Mouse (Mus musculus): Measurements from ENCODE around the gene Tmsb10. TPM values are rescaled to one million over a fixed set of nuclear protein-coding genes. Genes with fewer than 3 reads are reported as not detected.

Gene Tmsb10
- total RNA-seq (2015; ENCODE audit: low replicate concordance) (283 and 289 TPM in 2 replicates), total RNA-seq (2017; ENCODE audit: low replicate concordance) (141 and 146 TPM in 2 replicates)

- no peak for ATAC-seq (replicated peaks; ENCODE audit: low FRiP score, poor library complexity, severe bottlenecking)
Measured at GRCm38 (mm10) chr6:72958662-72959071, at the start of gene Tmsb10. TSS of gene Tmsb10 (minus strand) at chr6:72958748.

DNA sequence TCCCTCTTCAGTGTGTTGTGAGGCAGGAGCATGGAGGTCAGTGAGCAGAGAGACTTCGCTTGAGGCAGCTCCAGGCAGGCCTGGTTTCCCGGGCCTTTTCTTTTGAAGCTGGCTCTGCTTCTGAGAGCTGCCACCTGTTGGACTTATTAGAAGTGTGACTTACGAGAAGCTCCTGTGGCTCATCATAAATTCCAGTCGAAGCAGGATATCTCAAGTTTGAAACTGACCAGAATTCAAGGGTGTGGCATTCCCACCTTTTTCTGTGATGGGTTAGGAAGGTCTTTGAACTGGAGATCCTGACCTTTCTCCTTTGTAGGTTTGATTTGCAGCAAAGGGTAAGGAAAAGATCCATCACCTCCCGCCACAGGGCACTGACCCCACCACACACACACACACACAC lies 45.1 kb upstream of the Tmsb10 start:
- ATAC-seq (replicated peaks; ENCODE audit: low FRiP score, poor library complexity, severe bottlenecking), result no peak

- ATAC-seq (replicated peaks; ENCODE audit: low FRiP score, poor library complexity, severe bottlenecking), result no peak
Measured at GRCm38 (mm10) chr6:73002391-73002790, 43.8 kb upstream of the Tmsb10 start.

DNA sequence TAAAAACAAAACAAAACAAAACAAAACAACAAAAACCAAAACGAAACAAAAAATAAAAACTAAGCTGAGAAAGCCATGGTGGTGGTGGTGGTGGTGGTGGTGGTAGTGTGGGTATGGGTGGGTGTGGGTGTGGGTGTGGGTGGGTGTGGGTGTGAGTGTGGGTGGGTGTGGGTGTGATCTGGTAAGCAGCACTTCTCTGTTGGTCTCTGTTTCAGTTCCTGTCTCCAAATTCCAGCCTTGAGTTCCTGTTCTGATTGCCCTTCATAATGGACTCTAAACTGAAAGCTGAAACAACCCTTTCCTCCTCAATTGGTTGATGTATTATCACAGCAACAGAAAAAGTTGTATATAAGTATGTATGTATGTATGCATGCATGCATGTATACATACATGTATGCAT lies 40.3 kb upstream of the Tmsb10 start:
- ATAC-seq (replicated peaks; ENCODE audit: low FRiP score, poor library complexity, severe bottlenecking), result no peak

GRCm38 (mm10) chr6:72993688-72994082 lies 35.1 kb upstream of the Tmsb10 start:
- no peak for ATAC-seq (replicated peaks; ENCODE audit: low FRiP score, poor library complexity, severe bottlenecking)

DNA sequence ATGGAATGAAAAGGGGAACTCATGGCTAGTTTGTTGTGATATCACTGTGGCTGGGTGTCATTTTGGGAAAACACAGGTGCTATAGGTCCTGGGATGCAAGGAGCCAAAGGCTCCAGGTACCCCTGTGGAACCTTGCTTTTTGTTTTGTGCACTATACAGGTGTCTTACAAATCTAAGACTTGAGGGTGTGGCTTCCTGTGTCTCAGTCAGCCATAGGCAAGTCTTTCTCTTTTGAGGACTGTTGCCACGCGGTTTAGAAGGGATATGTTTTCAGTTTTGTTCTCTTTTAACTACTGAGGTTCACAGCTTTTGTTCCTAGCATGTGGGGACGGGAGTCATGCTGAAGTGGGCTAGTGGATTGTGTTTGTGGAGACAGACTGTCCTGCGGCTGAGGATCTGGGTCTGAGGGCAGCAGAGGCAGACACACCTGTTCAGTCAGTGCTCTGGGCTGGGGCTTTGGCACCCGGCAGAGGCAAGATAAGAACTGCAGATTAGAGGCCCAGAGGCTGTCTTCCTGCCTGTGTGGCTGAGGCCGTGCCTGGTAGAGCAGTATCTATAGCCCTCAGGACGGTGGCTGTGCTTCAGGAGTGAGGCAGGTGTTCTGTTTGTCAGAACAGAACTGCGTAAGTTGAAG lies 34.6 kb upstream of the Tmsb10 start:
- no peak for ATAC-seq (replicated peaks; ENCODE audit: low FRiP score, poor library complexity, severe bottlenecking)

- no peak for ATAC-seq (replicated peaks; ENCODE audit: low FRiP score, poor library complexity, severe bottlenecking)
Measured at GRCm38 (mm10) chr6:72990206-72990605, 31.7 kb upstream of the Tmsb10 start.

DNA sequence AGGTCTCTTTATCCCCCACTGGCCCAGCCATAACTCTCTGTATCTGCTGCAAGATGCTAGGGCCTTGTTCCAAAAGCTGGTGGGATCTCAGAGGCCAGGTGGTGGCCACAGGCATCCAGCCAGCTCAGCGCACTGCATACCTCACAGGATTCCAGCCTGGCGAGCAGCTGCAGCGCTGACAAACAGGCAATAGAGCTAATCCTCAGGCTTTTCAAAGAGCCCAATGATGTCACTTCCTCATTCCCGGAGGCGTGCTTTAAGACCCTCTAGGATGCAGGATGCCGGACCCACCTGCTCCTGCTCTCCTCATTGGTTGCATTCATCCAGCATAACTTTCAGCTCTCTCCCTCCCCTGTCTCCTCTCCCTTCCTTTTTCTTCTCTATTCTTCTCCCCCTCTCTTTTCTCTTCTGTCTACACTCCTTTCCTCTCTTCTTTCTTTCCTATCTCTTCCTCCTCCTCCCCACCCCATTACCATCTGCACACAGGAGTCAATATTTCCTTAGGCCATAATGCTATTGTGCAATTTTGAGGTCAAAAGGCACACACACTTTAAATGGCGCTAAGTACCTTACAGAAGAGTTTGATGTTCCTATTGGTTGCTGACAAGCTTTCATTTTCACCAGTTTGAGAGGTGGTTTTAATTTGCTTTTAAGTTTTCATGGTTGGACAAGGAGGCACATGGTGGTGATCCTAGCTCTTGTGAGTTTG lies 30.6 kb upstream of the Tmsb10 start:
- ATAC-seq (replicated peaks; ENCODE audit: low FRiP score, poor library complexity, severe bottlenecking), result no peak

GRCm38 (mm10) chr6:72982506-72982905 lies 24.0 kb upstream of the Tmsb10 start:
- ATAC-seq (replicated peaks; ENCODE audit: low FRiP score, poor library complexity, severe bottlenecking), result no peak

DNA sequence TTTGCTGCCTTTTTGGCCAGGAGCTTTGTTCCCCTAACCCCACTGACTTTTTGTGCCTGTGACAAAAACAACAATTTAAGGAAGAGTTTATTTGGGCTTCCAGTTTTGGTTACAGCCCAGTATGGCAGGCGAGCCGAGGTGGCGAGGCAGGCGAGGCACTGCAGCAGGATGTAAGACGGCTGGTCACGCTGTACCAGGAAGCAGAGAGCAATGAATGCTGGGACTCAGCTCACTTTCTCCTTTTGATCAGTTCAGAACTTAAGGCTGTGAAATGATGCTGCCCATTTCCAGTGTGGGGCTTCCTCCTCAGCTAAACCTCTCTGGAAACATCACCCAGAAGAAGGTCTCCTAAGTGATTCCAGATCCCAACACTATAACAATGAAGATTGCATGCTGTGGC lies 23.3 kb upstream of the Tmsb10 start:
- ATAC-seq (replicated peaks; ENCODE audit: low FRiP score, poor library complexity, severe bottlenecking), result no peak

GRCm38 (mm10) chr6:72981124-72981651 lies 22.6 kb upstream of the Tmsb10 start:
- ATAC-seq (replicated peaks; ENCODE audit: low FRiP score, poor library complexity, severe bottlenecking), result no peak

GRCm38 (mm10) chr6:72976866-72977265 lies 18.3 kb upstream of the Tmsb10 start:
- no peak for ATAC-seq (replicated peaks; ENCODE audit: low FRiP score, poor library complexity, severe bottlenecking)

DNA sequence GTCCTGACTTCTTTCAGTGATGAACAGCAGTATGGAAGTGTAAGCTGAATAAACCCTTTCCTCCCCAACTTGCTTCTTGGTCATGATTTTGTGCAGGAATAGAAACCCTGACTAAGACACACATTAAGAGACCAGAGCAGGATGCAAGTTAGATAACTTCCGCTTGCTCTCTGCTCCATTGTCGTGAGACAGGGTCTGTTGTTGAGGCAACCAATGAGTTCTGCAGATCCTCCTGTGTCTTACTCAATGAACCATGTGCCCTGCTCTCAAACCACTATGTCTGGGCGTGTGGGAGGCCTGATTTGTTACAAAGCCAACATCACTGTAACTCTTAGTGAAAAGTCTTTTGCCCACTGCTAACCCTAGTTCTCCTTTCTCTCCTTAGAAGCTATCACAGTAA lies 12.5 kb upstream of the Tmsb10 start:
- ATAC-seq (replicated peaks; ENCODE audit: low FRiP score, poor library complexity, severe bottlenecking), result no peak

DNA sequence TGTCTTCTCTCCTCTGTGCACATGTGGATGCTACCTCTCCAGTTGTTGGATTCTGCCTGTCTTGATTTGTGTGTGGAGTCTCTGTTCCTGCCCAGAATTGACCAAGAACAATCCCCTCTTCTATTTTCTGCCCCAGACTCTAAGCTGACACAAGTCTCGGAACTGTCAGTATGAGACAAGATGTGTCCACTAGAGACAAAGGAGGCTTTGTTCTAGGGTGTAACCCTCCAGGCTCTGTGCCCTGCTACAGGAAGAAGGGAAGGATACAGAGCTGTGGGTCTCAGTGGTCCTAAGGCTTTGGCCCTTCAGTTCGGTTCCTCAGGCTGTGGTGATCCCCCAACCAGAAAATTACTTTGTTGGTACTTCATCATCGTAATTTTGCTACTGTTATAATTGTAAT lies 11.2 kb upstream of the Tmsb10 start:
- no peak for ATAC-seq (replicated peaks; ENCODE audit: low FRiP score, poor library complexity, severe bottlenecking)

GRCm38 (mm10) chr6:72965199-72965598 lies 6.7 kb upstream of the Tmsb10 start:
- ATAC-seq (replicated peaks; ENCODE audit: low FRiP score, poor library complexity, severe bottlenecking), result no peak

GRCm38 (mm10) chr6:72962281-72962741 lies 3.8 kb upstream of the Tmsb10 start:
- ATAC-seq (replicated peaks; ENCODE audit: low FRiP score, poor library complexity, severe bottlenecking), result no peak

DNA sequence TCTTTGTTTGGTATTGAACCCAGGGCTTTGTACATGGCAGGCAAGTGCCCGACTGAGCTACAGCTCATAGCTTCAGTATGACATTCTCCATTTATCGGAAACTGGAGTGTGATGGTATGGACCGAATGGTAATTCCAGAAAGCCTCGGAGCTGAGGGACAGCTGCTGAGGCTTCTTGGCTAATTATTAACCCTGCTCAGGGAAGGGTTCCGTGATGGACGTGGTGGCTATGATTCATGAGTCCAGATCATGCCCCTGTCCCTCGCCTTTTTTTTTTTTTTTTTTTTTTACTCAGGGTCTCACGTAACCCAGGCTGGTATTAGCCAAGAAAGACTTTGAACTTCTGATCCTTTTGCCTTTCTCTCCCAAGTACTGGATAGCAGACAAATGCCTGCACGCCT lies 3.1 kb upstream of the Tmsb10 start:
- ATAC-seq (replicated peaks; ENCODE audit: low FRiP score, poor library complexity, severe bottlenecking), result no peak

- ATAC-seq (replicated peaks; ENCODE audit: low FRiP score, poor library complexity, severe bottlenecking), result no peak
Measured at GRCm38 (mm10) chr6:72960675-72961074, 2.1 kb upstream of the Tmsb10 start.

GRCm38 (mm10) chr6:72959175-72959574 lies 627 bp upstream of the Tmsb10 start:
- no peak for ATAC-seq (replicated peaks; ENCODE audit: low FRiP score, poor library complexity, severe bottlenecking)

DNA sequence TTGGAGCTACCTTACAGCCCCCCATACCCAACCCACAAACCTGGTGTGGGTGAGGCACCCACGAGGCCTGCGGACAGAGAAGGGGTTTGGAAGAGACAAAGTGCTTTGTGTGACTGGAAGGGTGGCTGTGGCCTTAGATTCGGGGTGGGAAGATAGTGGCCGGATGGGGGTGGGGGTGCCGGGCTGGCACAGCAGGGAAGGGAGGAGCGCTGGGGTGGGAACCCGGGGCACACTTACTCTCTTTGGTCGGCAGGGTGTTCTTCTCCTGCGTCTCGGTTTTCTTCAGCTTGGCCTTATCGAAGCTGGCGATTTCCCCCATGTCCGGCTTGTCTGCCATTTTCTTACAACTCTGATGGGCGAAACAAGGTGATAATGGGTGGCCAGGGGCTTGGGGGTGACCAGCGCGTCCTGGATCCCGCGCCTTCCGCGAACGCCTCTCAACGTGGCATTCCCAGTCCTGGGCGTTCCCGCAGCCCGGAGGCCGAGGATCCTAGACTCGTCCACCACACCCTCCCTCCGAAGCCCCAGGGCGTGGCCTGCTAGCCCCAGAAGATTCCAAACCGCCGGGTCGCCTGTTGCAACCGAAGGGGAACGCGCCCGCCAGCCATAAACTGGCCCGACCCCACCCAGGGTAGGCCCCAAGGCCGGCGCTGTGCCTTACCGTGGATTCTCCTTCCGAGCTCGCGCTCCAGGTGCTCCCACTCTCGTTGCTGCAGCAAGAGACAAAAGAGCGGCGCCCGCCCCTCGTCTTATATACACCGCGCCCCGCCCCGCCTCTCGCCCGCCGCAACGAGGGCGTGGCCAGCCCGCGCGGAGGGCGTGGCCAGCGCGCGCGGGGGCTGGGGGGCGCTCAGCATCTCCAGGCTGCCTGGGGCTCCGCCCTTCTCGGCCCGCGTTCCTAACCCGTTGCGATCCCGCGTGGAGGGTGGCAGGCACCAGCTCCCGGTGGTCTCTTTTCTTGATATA lies 589 bp downstream of the Tmsb10 start:
- peak; percentile 80 for ATAC-seq (replicated peaks; ENCODE audit: low FRiP score, poor library complexity, severe bottlenecking)
